In genomic region chr5:132255579-132255978, GRCm38 (mm10) we compare ENCODE assay signal across 30 mouse cellular contexts.
"Had no signal": no experiment of that assay in that cellular context is flagged by ENCODE, and none has a peak within 500 bp of the region (broad histone marks: within the 10 kb centered on the region; RNA-seq: fewer than 3 reads in every experiment).

No protein-coding gene starts in this region.

- H3K4me3 ChIP-seq: heart, embryonic 10.5 days; heart, embryonic 12.5 days; heart, embryonic 13.5 days; heart, embryonic 15.5 days; hindbrain, embryonic 10.5 days; hindbrain, embryonic 12.5 days; hindbrain, embryonic 13.5 days; hindbrain, embryonic 15.5 days; intestine, embryonic 15.5 days; kidney, embryonic 15.5 days; layer of hippocampus, adult 2 months; left cerebral cortex, adult 2 months had no signal

- H3K4me2 ChIP-seq: heart, embryonic 11.5 days; heart, embryonic 12.5 days; heart, embryonic 13.5 days; heart, embryonic 15.5 days; hindbrain, embryonic 12.5 days; hindbrain, embryonic 13.5 days; hindbrain, embryonic 14.5 days; hindbrain, embryonic 15.5 days; intestine, embryonic 15.5 days; kidney, embryonic 15.5 days had no signal

- H3K27me3 ChIP-seq: heart, embryonic 12.5 days; heart, embryonic 13.5 days; heart, embryonic 15.5 days; hindbrain, embryonic 12.5 days; hindbrain, embryonic 13.5 days; hindbrain, embryonic 15.5 days; intestine, embryonic 15.5 days; kidney, embryonic 15.5 days had no signal

- H3K9me3 ChIP-seq: heart, embryonic 10.5 days; heart, embryonic 12.5 days; heart, embryonic 13.5 days; heart, embryonic 15.5 days; hindbrain, embryonic 10.5 days; hindbrain, embryonic 12.5 days; hindbrain, embryonic 13.5 days; hindbrain, embryonic 15.5 days; intestine, embryonic 15.5 days; kidney, embryonic 15.5 days had no signal

- ATAC-seq: hindbrain, embryonic 16.5 days; hindbrain, postnatal 0 days; inflammation-experienced regulatory T-cells, adult 6 months; intestine, embryonic 15.5 days; intestine, embryonic 16.5 days; intestine, postnatal 0 days had no signal

- DNase-seq: heart, postnatal 10 days; heart, postnatal 14 days; heart, postnatal 36 days; heart, postnatal 4 days; kidney, adult 11 months; kidney, adult 18-20 months; kidney, adult 2 months; kidney, adult 9 months; kidney, postnatal 14 days; layer of hippocampus, adult 9-11 months; layer of hippocampus, postnatal 36 days had no signal

- H3K9ac ChIP-seq: heart, embryonic 12.5 days; heart, embryonic 13.5 days; heart, embryonic 15.5 days; hindbrain, embryonic 12.5 days; hindbrain, embryonic 13.5 days; hindbrain, embryonic 14.5 days; hindbrain, embryonic 15.5 days; intestine, embryonic 15.5 days; kidney, embryonic 15.5 days had no signal

- H3K27ac ChIP-seq: heart, embryonic 10.5 days; heart, embryonic 13.5 days; heart, embryonic 15.5 days; hindbrain, embryonic 10.5 days; hindbrain, embryonic 12.5 days; hindbrain, embryonic 13.5 days; hindbrain, embryonic 14.5 days; hindbrain, embryonic 15.5 days; hindbrain, postnatal 0 days; intestine, embryonic 15.5 days; kidney, embryonic 15.5 days; layer of hippocampus, adult 2 months; left cerebral cortex, adult 2 months had no signal

- H3K4me1 ChIP-seq: heart, embryonic 15.5 days; hindbrain, embryonic 15.5 days; intestine, embryonic 15.5 days had no signal

- H3K36me3 ChIP-seq: heart, embryonic 10.5 days; heart, embryonic 12.5 days; heart, embryonic 13.5 days; heart, embryonic 15.5 days; hindbrain, embryonic 12.5 days; hindbrain, embryonic 13.5 days; hindbrain, embryonic 15.5 days; intestine, embryonic 15.5 days; kidney, embryonic 15.5 days had no signal
